Mouse (Mus musculus) adrenal gland (tissue): ENCODE results near the gene Smim13.

Experiments
- intact Hi-C: fragments of 180-260 bp; cut with DNase I; formaldehyde crosslinking; loops from one replicate; pipeline ENCODE4 v1.15.1; 2025

Gene Smim13

GRCm38 (mm10) chr13:41283256-41283655, 33.6 kb downstream of the Smim13 start:
- intact Hi-C loops, result loop anchor here (1.0 to 5.0 kb wide), 2 partner anchors 289 to 354 kb away; no protein-coding TSS in a partner anchor

GRCm38 (mm10) chr13:41285448-41285847, 35.8 kb downstream of the Smim13 start:
- intact Hi-C loops, result no loop called here

- intact Hi-C loops, result no loop called here
Measured at GRCm38 (mm10) chr13:41286285-41286684, 36.6 kb downstream of the Smim13 start.

GRCm38 (mm10) chr13:41291466-41291974, 41.9 kb downstream of the Smim13 start:
- intact Hi-C loops, result no loop called here

- intact Hi-C loops, result no loop called here
Measured at GRCm38 (mm10) chr13:41293595-41293994, 44.0 kb downstream of the Smim13 start.

- intact Hi-C loops, result loop anchor here (5.0 kb wide), 1 partner anchor 336 kb away; no protein-coding TSS in a partner anchor
Measured at GRCm38 (mm10) chr13:41295886-41296285, 46.2 kb downstream of the Smim13 start.

- intact Hi-C loops, result loop anchor here (5.0 kb wide), 1 partner anchor 336 kb away; no protein-coding TSS in a partner anchor
Measured at GRCm38 (mm10) chr13:41296396-41296795, 46.8 kb downstream of the Smim13 start.

GRCm38 (mm10) chr13:41298533-41298932, 48.9 kb downstream of the Smim13 start:
- intact Hi-C loops, result loop anchor here (5.0 kb wide), 1 partner anchor 334 kb away; no protein-coding TSS in a partner anchor

- intact Hi-C loops, result loop anchor here (5.0 kb wide), 1 partner anchor 333 kb away; no protein-coding TSS in a partner anchor
Measured at GRCm38 (mm10) chr13:41298996-41299395, 49.4 kb downstream of the Smim13 start.

- intact Hi-C loops, result no loop called here
Measured at GRCm38 (mm10) chr13:41300037-41300436, 50.4 kb downstream of the Smim13 start.

- intact Hi-C loops, result loop anchor here (2.0 kb wide), 2 partner anchors 156 to 270 kb away; no protein-coding TSS in a partner anchor
Measured at GRCm38 (mm10) chr13:41302716-41303115, 53.1 kb downstream of the Smim13 start.

GRCm38 (mm10) chr13:41320749-41321148, 71.1 kb downstream of the Smim13 start:
- intact Hi-C loops, result no loop called here

GRCm38 (mm10) chr13:41321433-41321832, 71.8 kb downstream of the Smim13 start:
- intact Hi-C loops, result no loop called here

GRCm38 (mm10) chr13:41324631-41325030, 75.0 kb downstream of the Smim13 start:
- intact Hi-C loops, result loop anchor here (5.0 kb wide), 1 partner anchor 38 kb away; no protein-coding TSS in a partner anchor

GRCm38 (mm10) chr13:41325346-41325745, 75.7 kb downstream of the Smim13 start:
- intact Hi-C loops, result loop anchor here (5.0 kb wide), 1 partner anchor 37 kb away; no protein-coding TSS in a partner anchor

GRCm38 (mm10) chr13:41326134-41326533, 76.5 kb downstream of the Smim13 start:
- intact Hi-C loops, result loop anchor here (5.0 kb wide), 1 partner anchor 36 kb away; no protein-coding TSS in a partner anchor
